Mouse (Mus musculus) intestine, embryonic 15.5 days (tissue): Measurements from ENCODE around the gene Sumf1. TPM values are rescaled to one million over a fixed set of nuclear protein-coding genes. Genes with fewer than 3 reads are reported as not detected.

Experiments used
- ATAC-seq: fragments of 200-750 bp; cut with Nextera tagmentation; 2 replicates; pipeline ENCODE4 v1.8.0; 2017; ENCODE audit warnings: moderate TSS enrichment, moderate library complexity
- H3K27ac ChIP-seq: fragments of 300-500 bp; sonication (generic); 2 replicates; pipeline ENCODE4 v1.5.1; 2015; ENCODE audit warnings: mild to moderate bottlenecking, inconsistent platforms
- H3K27me3 ChIP-seq: fragments of 300-500 bp; sonication (generic); replicated peaks from 2 replicates; pipeline ENCODE4 v1.6.1; 2015; ENCODE audit warnings: inconsistent platforms
- H3K36me3 ChIP-seq: fragments of 300-500 bp; sonication (generic); 2 replicates; pipeline ENCODE4 v1.6.1; 2015; ENCODE audit warnings: inconsistent platforms
- H3K4me1 ChIP-seq: fragments of 300-500 bp; sonication (generic); replicated peaks from 2 replicates; pipeline ENCODE4 v1.6.1; 2015; ENCODE audit warnings: inconsistent platforms
- H3K4me2 ChIP-seq: fragments of 300-500 bp; sonication (generic); replicated peaks from 2 replicates; pipeline ENCODE4 v1.6.1; 2015; ENCODE audit warnings: mild to moderate bottlenecking, inconsistent platforms
- H3K4me3 ChIP-seq: fragments of 300-500 bp; sonication (generic); replicated peaks from 2 replicates; pipeline ENCODE4 v1.5.1; 2015; ENCODE audit warnings: inconsistent platforms
- H3K9ac ChIP-seq: fragments of 300-500 bp; sonication (generic); 2 replicates; pipeline ENCODE4 v1.6.1; 2015; ENCODE audit warnings: inconsistent platforms
- H3K9me3 ChIP-seq: fragments of 300-500 bp; sonication (generic); 2 replicates; pipeline ENCODE4 v1.6.1; 2016; ENCODE audit warnings: inconsistent platforms
- WGBS: fragments of 180-500 bp; shearing (Covaris S2); methylation state at CpG from one replicate; pipeline ENCODE4 v1.1.7; 2015; 5-methylcytosine and 5-hydroxymethylcytosine counted together
- polyA plus RNA-seq: library from polyadenylated mRNA; unstranded; fragments of >200 nt; fragmentation: Nextera tagmentation; extraction: Ambion mirVana; gene quantifications from 2 replicates; pipeline ENCODE4 v1.2.1, GENCODE M21; 2015

Gene Sumf1
- polyA plus RNA-seq, 1 experiment from 2014 or later = 22.0 TPM

- H3K27me3 ChIP-seq = no peaks in the 10 kb centered on the region
- WGBS = 87% methylated on average over 7 of the region's 7 CpGs
- no peaks in the 10 kb centered on the region for H3K36me3 ChIP-seq
These were observed 12.9 kb upstream of the Sumf1 start for GRCm38 (mm10) chr6:108198286-108198685.

GRCm38 (mm10) chr6:108197117-108197516 is 11.7 kb upstream of the Sumf1 start:
- Histone ChIP-seq H3K4me3 (no peak overlapping the region), H3K27me3 (no peaks in the 10 kb centered on the region), H3K36me3 (no peaks in the 10 kb centered on the region), H3K27ac (no peak overlapping the region), H3K4me1 (no peaks in the 10 kb centered on the region), H3K9me3 (no peaks in the 10 kb centered on the region), H3K4me2 (no peak overlapping the region), H3K9ac (no peak overlapping the region)
- 44% methylated on average over 4 of the region's 4 CpGs for WGBS
- ATAC-seq = no peak

More at GRCm38 (mm10) chr6:108198286-108198685, 12.9 kb upstream of the Sumf1 start:
- Histone ChIP-seq H3K4me1 (no peaks in the 10 kb centered on the region), H3K9me3 (no peaks in the 10 kb centered on the region), H3K4me2 (no peak overlapping the region), H3K27ac (no peak overlapping the region), H3K4me3 (no peak overlapping the region), H3K9ac (no peak overlapping the region)
- ATAC-seq = no peak

- ATAC-seq = no peak
- H3K4me3 ChIP-seq = no peak overlapping the region
- H3K36me3 ChIP-seq = no peaks in the 10 kb centered on the region
- H3K27ac ChIP-seq = no peak overlapping the region
- 75% methylated on average over 7 of the region's 7 CpGs for WGBS
- H3K9ac ChIP-seq = no peak overlapping the region
- no peaks in the 10 kb centered on the region for H3K9me3 ChIP-seq
- H3K27me3 ChIP-seq = no peaks in the 10 kb centered on the region
- H3K4me1 ChIP-seq = no peaks in the 10 kb centered on the region
- no peak overlapping the region for H3K4me2 ChIP-seq
These were observed 11.3 kb upstream of the Sumf1 start for GRCm38 (mm10) chr6:108196665-108197064.

GRCm38 (mm10) chr6:108192632-108193031 is 7.2 kb upstream of the Sumf1 start:
- Histone ChIP-seq H3K36me3 (no peaks in the 10 kb centered on the region), H3K4me2 (no peak overlapping the region), H3K4me1 (no peaks in the 10 kb centered on the region), H3K4me3 (no peak overlapping the region), H3K9me3 (no peaks in the 10 kb centered on the region), H3K27me3 (no peaks in the 10 kb centered on the region), H3K9ac (no peak overlapping the region), H3K27ac (no peak overlapping the region)
- ATAC-seq = no peak
- WGBS = 75% methylated on average over 4 of the region's 4 CpGs

- 93% methylated on average over 1 of the region's 1 CpGs for WGBS
- Histone ChIP-seq H3K27ac (no peak overlapping the region), H3K4me1 (no peaks in the 10 kb centered on the region), H3K4me2 (no peak overlapping the region), H3K9ac (no peak overlapping the region), H3K4me3 (no peak overlapping the region), H3K36me3 (no peaks in the 10 kb centered on the region), H3K9me3 (no peaks in the 10 kb centered on the region), H3K27me3 (no peaks in the 10 kb centered on the region)
- ATAC-seq = no peak
These were observed 5.3 kb upstream of the Sumf1 start for GRCm38 (mm10) chr6:108190690-108191089.

GRCm38 (mm10) chr6:108185685-108186009 is 265 bp upstream of the Sumf1 start:
- no peaks in the 10 kb centered on the region for H3K36me3 ChIP-seq
- peak overlapping the region; percentile 88 for H3K4me3 ChIP-seq
- H3K9me3 ChIP-seq = no peaks in the 10 kb centered on the region
- ATAC-seq = no peak
- H3K27ac ChIP-seq = no peak overlapping the region
- H3K4me1 ChIP-seq = peaks cover 7% of the 10 kb centered on the region; the same call in 1 of the 2 replicates
- no peaks in the 10 kb centered on the region for H3K27me3 ChIP-seq
- peak overlapping the region; percentile 87 for H3K4me2 ChIP-seq
- peak overlapping the region; percentile 60 for H3K9ac ChIP-seq
- whole genome bisulfite sequencing = 11% methylated on average over 4 of the region's 4 CpGs

- 87% methylated on average over 2 of the region's 2 CpGs for WGBS
- H3K4me1 ChIP-seq = no peaks in the 10 kb centered on the region
- no peak for ATAC-seq
- H3K9ac ChIP-seq = no peak overlapping the region
- H3K36me3 ChIP-seq = no peaks in the 10 kb centered on the region
- no peaks in the 10 kb centered on the region for H3K27me3 ChIP-seq
- H3K27ac ChIP-seq = no peak overlapping the region
- no peak overlapping the region for H3K4me2 ChIP-seq
- H3K9me3 ChIP-seq = no peaks in the 10 kb centered on the region
- H3K4me3 ChIP-seq = no peak overlapping the region
These were observed 6.3 kb downstream of the Sumf1 start for GRCm38 (mm10) chr6:108179087-108179486.

GRCm38 (mm10) chr6:108174181-108174580 is 11.2 kb downstream of the Sumf1 start:
- no peak overlapping the region for H3K4me3 ChIP-seq
- no peak overlapping the region for H3K27ac ChIP-seq
- no peak for ATAC-seq
- peaks cover 7% of the 10 kb centered on the region; the same call in 1 of the 2 replicates for H3K36me3 ChIP-seq
- no peaks in the 10 kb centered on the region for H3K4me1 ChIP-seq
- H3K9ac ChIP-seq = no peak overlapping the region
- H3K4me2 ChIP-seq = no peak overlapping the region
- 94% methylated on average over 3 of the region's 3 CpGs for WGBS
- H3K9me3 ChIP-seq = no peaks in the 10 kb centered on the region
- no peaks in the 10 kb centered on the region for H3K27me3 ChIP-seq

GRCm38 (mm10) chr6:108172219-108172618 is 13.2 kb downstream of the Sumf1 start:
- Histone ChIP-seq H3K36me3 (peaks cover 7% of the 10 kb centered on the region; the same call in 1 of the 2 replicates), H3K9me3 (no peaks in the 10 kb centered on the region), H3K27ac (no peak overlapping the region), H3K9ac (no peak overlapping the region), H3K4me3 (no peak overlapping the region), H3K4me2 (no peak overlapping the region), H3K4me1 (no peaks in the 10 kb centered on the region), H3K27me3 (no peaks in the 10 kb centered on the region)
- ATAC-seq = no peak
- 94% methylated on average over 1 of the region's 1 CpGs for WGBS

- peaks cover 7% of the 10 kb centered on the region; the same call in 1 of the 2 replicates for H3K36me3 ChIP-seq
- H3K27ac ChIP-seq = no peak overlapping the region
- no peak overlapping the region for H3K4me3 ChIP-seq
- H3K4me2 ChIP-seq = no peak overlapping the region
- H3K4me1 ChIP-seq = no peaks in the 10 kb centered on the region
- no peak for ATAC-seq
- no peak overlapping the region for H3K9ac ChIP-seq
- H3K9me3 ChIP-seq = no peaks in the 10 kb centered on the region
- H3K27me3 ChIP-seq = no peaks in the 10 kb centered on the region
- WGBS = 90% methylated on average over 3 of the region's 3 CpGs
These were observed 15.9 kb downstream of the Sumf1 start for GRCm38 (mm10) chr6:108169466-108169865.

- Histone ChIP-seq H3K27ac (no peak overlapping the region), H3K9me3 (no peaks in the 10 kb centered on the region), H3K9ac (no peak overlapping the region), H3K4me1 (no peaks in the 10 kb centered on the region), H3K4me2 (no peak overlapping the region), H3K4me3 (no peak overlapping the region), H3K27me3 (no peaks in the 10 kb centered on the region), H3K36me3 (peaks cover 7% of the 10 kb centered on the region; the same call in 1 of the 2 replicates)
- no peak for ATAC-seq
- 89% methylated on average over 6 of the region's 6 CpGs for WGBS
These were observed 16.7 kb downstream of the Sumf1 start for GRCm38 (mm10) chr6:108168723-108169122.

GRCm38 (mm10) chr6:108167946-108168680 is 17.3 kb downstream of the Sumf1 start:
- Histone ChIP-seq H3K4me1 (no peaks in the 10 kb centered on the region), H3K27ac (no peak overlapping the region), H3K4me3 (no peak overlapping the region), H3K4me2 (no peak overlapping the region), H3K9me3 (no peaks in the 10 kb centered on the region), H3K36me3 (peaks cover 7% of the 10 kb centered on the region; the same call in 1 of the 2 replicates), H3K27me3 (no peaks in the 10 kb centered on the region), H3K9ac (no peak overlapping the region)
- no peak for ATAC-seq
- WGBS = 72% methylated on average over 7 of the region's 7 CpGs

- no peaks in the 10 kb centered on the region for H3K36me3 ChIP-seq
- no peak overlapping the region for H3K9ac ChIP-seq
- 81% methylated on average over 2 of the region's 2 CpGs for WGBS
- no peaks in the 10 kb centered on the region for H3K9me3 ChIP-seq
- no peak overlapping the region for H3K27ac ChIP-seq
- H3K27me3 ChIP-seq = no peaks in the 10 kb centered on the region
- ATAC-seq = no peak
- no peak overlapping the region for H3K4me2 ChIP-seq
- no peaks in the 10 kb centered on the region for H3K4me1 ChIP-seq
- no peak overlapping the region for H3K4me3 ChIP-seq
These were observed 19.8 kb downstream of the Sumf1 start for GRCm38 (mm10) chr6:108165598-108165997.
